Mouse (Mus musculus): ENCODE results near the gene Mbnl2. TPM values are rescaled to one million over a fixed set of nuclear protein-coding genes. Genes with fewer than 3 reads are reported as not detected.

Mbnl2 gene
- polyA plus RNA-seq, 1 experiment = 24.6 TPM

GRCm38 (mm10) chr14:120267130-120267529 is 8.3 kb upstream of the Mbnl2 start:
- Histone ChIP-seq H3K4me1 (ENCODE audit: control insufficient read depth, insufficient read depth, low read length) (peaks cover 2% of the 10 kb centered on the region; the same call in 1 of the 2 replicates), H3K27ac (ENCODE audit: control insufficient read depth, insufficient read depth, low read depth, low read length, poor library complexity) (no peak overlapping the region), H3K4me3 (replicated peaks; ENCODE audit: control insufficient read depth, low read depth, low read length) (no peak overlapping the region)
- no peak for TF ChIP-seq CTCF (IDR thresholded peaks at IDR 0.05; ENCODE audit: control insufficient read depth, insufficient read depth, low read length)
- WGBS = 84% methylated on average over 4 of the region's 4 CpGs

- Histone ChIP-seq H3K4me3 (replicated peaks; ENCODE audit: control insufficient read depth, low read depth, low read length) (no peak overlapping the region), H3K4me1 (ENCODE audit: control insufficient read depth, insufficient read depth, low read length) (no peaks in the 10 kb centered on the region; the same call in 1 of the 2 replicates), H3K27ac (ENCODE audit: control insufficient read depth, insufficient read depth, low read depth, low read length, poor library complexity) (no peak overlapping the region)
- TF ChIP-seq POLR2A (IDR thresholded peaks at IDR 0.05; ENCODE audit: borderline replicate concordance, control insufficient read depth, low read depth, low read length) (no peak), CTCF (IDR thresholded peaks at IDR 0.05; ENCODE audit: control insufficient read depth, insufficient read depth, low read length) (no peak)
- WGBS = 15% methylated on average over 3 of the region's 3 CpGs
Observed at GRCm38 (mm10) chr14:120270031-120270430, 5.4 kb upstream of the Mbnl2 start.

- Histone ChIP-seq H3K4me3 (replicated peaks; ENCODE audit: control insufficient read depth, low read depth, low read length) (no peak overlapping the region), H3K27ac (ENCODE audit: control insufficient read depth, insufficient read depth, low read depth, low read length, poor library complexity) (no peak overlapping the region), H3K4me1 (ENCODE audit: control insufficient read depth, insufficient read depth, low read length) (no peaks in the 10 kb centered on the region; the same call in 1 of the 2 replicates)
- no peak for TF ChIP-seq CTCF (IDR thresholded peaks at IDR 0.05; ENCODE audit: control insufficient read depth, insufficient read depth, low read length)
- 72% methylated on average over 4 of the region's 4 CpGs for WGBS
Observed at GRCm38 (mm10) chr14:120270633-120271032, 4.8 kb upstream of the Mbnl2 start.

- Histone ChIP-seq H3K27ac (ENCODE audit: control insufficient read depth, insufficient read depth, low read depth, low read length, poor library complexity) (no peak overlapping the region), H3K4me3 (replicated peaks; ENCODE audit: control insufficient read depth, low read depth, low read length) (no peak overlapping the region), H3K4me1 (ENCODE audit: control insufficient read depth, insufficient read depth, low read length) (no peaks in the 10 kb centered on the region; the same call in 1 of the 2 replicates)
- WGBS = 82% methylated on average over 8 of the region's 8 CpGs
- TF ChIP-seq POLR2A (IDR thresholded peaks at IDR 0.05; ENCODE audit: borderline replicate concordance, control insufficient read depth, low read depth, low read length) = no peak
- no peak for TF ChIP-seq CTCF (IDR thresholded peaks at IDR 0.05; ENCODE audit: control insufficient read depth, insufficient read depth, low read length)
Observed at GRCm38 (mm10) chr14:120271096-120271495, 4.4 kb upstream of the Mbnl2 start.

- Histone ChIP-seq H3K4me3 (replicated peaks; ENCODE audit: control insufficient read depth, low read depth, low read length) (no peak overlapping the region), H3K4me1 (ENCODE audit: control insufficient read depth, insufficient read depth, low read length) (peaks cover under 1% of the 10 kb centered on the region; the same call in 1 of the 2 replicates), H3K27ac (ENCODE audit: control insufficient read depth, insufficient read depth, low read depth, low read length, poor library complexity) (no peak overlapping the region)
- TF ChIP-seq CTCF (IDR thresholded peaks at IDR 0.05; ENCODE audit: control insufficient read depth, insufficient read depth, low read length) = no peak
- TF ChIP-seq POLR2A (IDR thresholded peaks at IDR 0.05; ENCODE audit: borderline replicate concordance, control insufficient read depth, low read depth, low read length) = no peak
- 78% methylated on average over 5 of the region's 5 CpGs for WGBS
Observed at GRCm38 (mm10) chr14:120273766-120274165, 1.7 kb upstream of the Mbnl2 start.

- H3K4me1 ChIP-seq (ENCODE audit: control insufficient read depth, insufficient read depth, low read length) = peaks cover 1% of the 10 kb centered on the region; the same call in 1 of the 2 replicates
- no peak overlapping the region for H3K27ac ChIP-seq (ENCODE audit: control insufficient read depth, insufficient read depth, low read depth, low read length, poor library complexity)
- no peak overlapping the region for H3K4me3 ChIP-seq (replicated peaks; ENCODE audit: control insufficient read depth, low read depth, low read length)
- TF ChIP-seq POLR2A (IDR thresholded peaks at IDR 0.05; ENCODE audit: borderline replicate concordance, control insufficient read depth, low read depth, low read length) (no peak), CTCF (IDR thresholded peaks at IDR 0.05; ENCODE audit: control insufficient read depth, insufficient read depth, low read length) (no peak)
- WGBS = 68% methylated on average over 5 of the region's 5 CpGs
Observed at GRCm38 (mm10) chr14:120274746-120275145, 723 bp upstream of the Mbnl2 start.

GRCm38 (mm10) chr14:120276343-120277080 is 1.0 kb downstream of the Mbnl2 start:
- TF ChIP-seq POLR2A (IDR thresholded peaks at IDR 0.05; ENCODE audit: borderline replicate concordance, control insufficient read depth, low read depth, low read length) = no peak
- TF ChIP-seq CTCF (IDR thresholded peaks at IDR 0.05; ENCODE audit: control insufficient read depth, insufficient read depth, low read length) = no peak
- H3K4me1 ChIP-seq (ENCODE audit: control insufficient read depth, insufficient read depth, low read length) = peaks cover 1% of the 10 kb centered on the region; the same call in 1 of the 2 replicates
- peak overlapping the region; percentile 60; the same call in 1 of the 2 replicates for H3K27ac ChIP-seq (ENCODE audit: control insufficient read depth, insufficient read depth, low read depth, low read length, poor library complexity)
- peak overlapping the region; percentile 55 for H3K4me3 ChIP-seq (replicated peaks; ENCODE audit: control insufficient read depth, low read depth, low read length)
- under 1% methylated on average over 10 of the region's 10 CpGs for WGBS

DNA sequence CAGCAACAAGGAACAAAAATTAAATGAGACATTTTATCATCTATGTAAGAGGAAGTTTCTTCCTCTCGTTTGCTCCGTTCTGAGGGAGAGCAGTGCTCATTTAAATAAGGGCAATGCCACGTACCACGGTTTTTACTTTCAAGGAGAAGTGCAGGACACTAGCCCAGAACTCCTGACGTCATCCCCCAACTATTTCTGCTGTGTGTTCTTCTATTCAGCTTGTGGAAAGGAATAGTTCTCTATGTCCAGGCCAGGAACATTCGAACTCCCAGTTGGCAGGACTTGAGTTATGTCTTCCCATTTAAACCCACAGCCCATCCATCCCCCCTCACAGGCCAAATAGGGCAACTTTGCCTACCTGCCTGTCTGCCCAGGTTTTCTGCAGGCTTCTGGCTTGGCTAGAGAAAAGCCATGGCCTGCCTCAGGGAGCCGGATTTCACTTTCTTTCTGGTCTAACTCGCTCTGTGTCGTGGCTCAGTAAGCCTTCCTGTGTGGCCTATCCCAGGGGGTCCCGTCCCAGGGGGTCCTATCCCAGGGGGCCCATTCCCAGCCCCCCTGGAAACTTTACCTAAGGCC is 1.7 kb downstream of the Mbnl2 start:
- TF ChIP-seq POLR2A (IDR thresholded peaks at IDR 0.05; ENCODE audit: borderline replicate concordance, control insufficient read depth, low read depth, low read length) = no peak
- no peak for TF ChIP-seq CTCF (IDR thresholded peaks at IDR 0.05; ENCODE audit: control insufficient read depth, insufficient read depth, low read length)
- WGBS = 1% methylated on average over 10 of the region's 10 CpGs
- Histone ChIP-seq H3K4me1 (ENCODE audit: control insufficient read depth, insufficient read depth, low read length) (peaks cover 1% of the 10 kb centered on the region; the same call in 1 of the 2 replicates), H3K4me3 (replicated peaks; ENCODE audit: control insufficient read depth, low read depth, low read length) (peak overlapping the region; percentile 42), H3K27ac (ENCODE audit: control insufficient read depth, insufficient read depth, low read depth, low read length, poor library complexity) (peak overlapping the region; percentile 61)
